Mouse (Mus musculus): ENCODE measurements around the gene Gm37240.
A peak's percentile ranks its signal among the peaks of the same experiment; 100 is the strongest.

Gene Gm37240

GRCm38 (mm10) chr3:85478731-85479130, 408.6 kb downstream of the Gm37240 start:
- no peak for DNase-seq

GRCm38 (mm10) chr3:85469711-85470110, 417.6 kb downstream of the Gm37240 start:
- DNase-seq = peak; percentile 4 to 49

GRCm38 (mm10) chr3:85468995-85469394, 418.3 kb downstream of the Gm37240 start:
- DNase-seq = no peak

GRCm38 (mm10) chr3:85465283-85466025, 421.9 kb downstream of the Gm37240 start:
- DNase-seq = no peak

GRCm38 (mm10) chr3:85460021-85460420, 427.3 kb downstream of the Gm37240 start:
- no peak for DNase-seq

GRCm38 (mm10) chr3:85456983-85457382, 430.3 kb downstream of the Gm37240 start:
- no peak for DNase-seq

GRCm38 (mm10) chr3:85455453-85455852, 431.9 kb downstream of the Gm37240 start:
- DNase-seq = no peak

- DNase-seq = no peak
These were observed 433.3 kb downstream of the Gm37240 start for GRCm38 (mm10) chr3:85454001-85454400.

- DNase-seq = no peak
These were observed 437.9 kb downstream of the Gm37240 start for GRCm38 (mm10) chr3:85449461-85449860.

GRCm38 (mm10) chr3:85442781-85443180, 444.5 kb downstream of the Gm37240 start:
- DNase-seq = no peak

GRCm38 (mm10) chr3:85442261-85442660, 445.1 kb downstream of the Gm37240 start:
- DNase-seq = no peak

- DNase-seq = no peak
These were observed 451.9 kb downstream of the Gm37240 start for GRCm38 (mm10) chr3:85435406-85435805.

- no peak for DNase-seq
These were observed 456.1 kb downstream of the Gm37240 start for GRCm38 (mm10) chr3:85431208-85431607.

GRCm38 (mm10) chr3:85423376-85423997, 463.8 kb downstream of the Gm37240 start:
- DNase-seq = no peak

GRCm38 (mm10) chr3:85421403-85421802, 465.9 kb downstream of the Gm37240 start:
- DNase-seq = no peak

- DNase-seq = no peak
These were observed 469.7 kb downstream of the Gm37240 start for GRCm38 (mm10) chr3:85417663-85418062.

- no peak for DNase-seq
These were observed 488.5 kb downstream of the Gm37240 start for GRCm38 (mm10) chr3:85398841-85399240.

- no peak for DNase-seq
These were observed 488.9 kb downstream of the Gm37240 start for GRCm38 (mm10) chr3:85398483-85398835.

- no peak for DNase-seq
These were observed 489.4 kb downstream of the Gm37240 start for GRCm38 (mm10) chr3:85397816-85398482.

GRCm38 (mm10) chr3:85393395-85393794, 493.9 kb downstream of the Gm37240 start:
- DNase-seq = no peak

- DNase-seq = no peak
These were observed 495.6 kb downstream of the Gm37240 start for GRCm38 (mm10) chr3:85391756-85392155.

- no peak for DNase-seq
These were observed 496.2 kb downstream of the Gm37240 start for GRCm38 (mm10) chr3:85391111-85391510.

- no peak for DNase-seq
These were observed 501.9 kb downstream of the Gm37240 start for GRCm38 (mm10) chr3:85385371-85385770.

GRCm38 (mm10) chr3:85383330-85383729, 504.0 kb downstream of the Gm37240 start:
- no peak for DNase-seq
